Mouse (Mus musculus): ENCODE results near the gene Zfp654.
A peak's percentile ranks its signal among the peaks of the same experiment; 100 is the strongest.
"Not testable (repeated sequence)": the region's sequence is repeated elsewhere in the genome, so short reads cannot be mapped to it uniquely, and the experiment has no call there.

Zfp654 gene

GRCm38 (mm10) chr16:64851563-64852362 is at the start of gene Zfp654, which contains the start of gene Cggbp1:
Gene Zfp654 (minus strand): TSS chr16:64851652.
Gene Cggbp1 (plus strand): TSS chr16:64851996.
- peak; percentile 99 for DNase-seq (ENCODE audit: low spot score in 2 of 2)

- DNase-seq (ENCODE audit: low spot score in 2 of 2): no peak
These were observed 47.6 kb upstream of the Zfp654 start for GRCm38 (mm10) chr16:64899084-64899483.

GRCm38 (mm10) chr16:64889496-64889895 is 38.0 kb upstream of the Zfp654 start:
- DNase-seq (ENCODE audit: low spot score in 2 of 2): no peak

GRCm38 (mm10) chr16:64885547-64885946 is 34.1 kb upstream of the Zfp654 start:
- DNase-seq (ENCODE audit: low spot score in 2 of 2): no peak

GRCm38 (mm10) chr16:64885142-64885541 is 33.7 kb upstream of the Zfp654 start:
- DNase-seq (ENCODE audit: low spot score in 2 of 2): no peak

- DNase-seq (ENCODE audit: low spot score in 2 of 2): no peak
These were observed 33.0 kb upstream of the Zfp654 start for GRCm38 (mm10) chr16:64884420-64884838.

- no peak for DNase-seq (ENCODE audit: low spot score in 2 of 2)
These were observed 32.4 kb upstream of the Zfp654 start for GRCm38 (mm10) chr16:64883896-64884295.

- DNase-seq (ENCODE audit: low spot score in 2 of 2): no peak
These were observed 30.0 kb upstream of the Zfp654 start for GRCm38 (mm10) chr16:64881442-64881841.

GRCm38 (mm10) chr16:64880986-64881385 is 29.5 kb upstream of the Zfp654 start:
- DNase-seq (ENCODE audit: low spot score in 2 of 2): no peak

GRCm38 (mm10) chr16:64879735-64880134 is 28.3 kb upstream of the Zfp654 start:
- no peak for DNase-seq (ENCODE audit: low spot score in 2 of 2)

- no peak for DNase-seq (ENCODE audit: low spot score in 2 of 2)
These were observed 27.2 kb upstream of the Zfp654 start for GRCm38 (mm10) chr16:64878611-64879132.

- DNase-seq (ENCODE audit: low spot score in 2 of 2): no peak
These were observed 25.9 kb upstream of the Zfp654 start for GRCm38 (mm10) chr16:64877314-64877713.

- DNase-seq (ENCODE audit: low spot score in 2 of 2): no peak
These were observed 25.3 kb upstream of the Zfp654 start for GRCm38 (mm10) chr16:64876631-64877265.

- DNase-seq (ENCODE audit: low spot score in 2 of 2): no peak
These were observed 24.4 kb upstream of the Zfp654 start for GRCm38 (mm10) chr16:64875822-64876221.

GRCm38 (mm10) chr16:64875384-64875783 is 23.9 kb upstream of the Zfp654 start:
- no peak for DNase-seq (ENCODE audit: low spot score in 2 of 2)

- DNase-seq (ENCODE audit: low spot score in 2 of 2): peak; percentile 13 to 21
These were observed 22.2 kb upstream of the Zfp654 start for GRCm38 (mm10) chr16:64873416-64874305.

GRCm38 (mm10) chr16:64872841-64873240 is 21.4 kb upstream of the Zfp654 start:
- no peak for DNase-seq (ENCODE audit: low spot score in 2 of 2)

GRCm38 (mm10) chr16:64872296-64872695 is 20.8 kb upstream of the Zfp654 start:
- DNase-seq (ENCODE audit: low spot score in 2 of 2): no peak

- DNase-seq (ENCODE audit: low spot score in 2 of 2): no peak
These were observed 18.2 kb upstream of the Zfp654 start for GRCm38 (mm10) chr16:64869621-64870020.

GRCm38 (mm10) chr16:64868613-64869012 is 17.2 kb upstream of the Zfp654 start:
- DNase-seq (ENCODE audit: low spot score in 2 of 2): no peak

GRCm38 (mm10) chr16:64865841-64866240 is 14.4 kb upstream of the Zfp654 start:
- DNase-seq (ENCODE audit: low spot score in 2 of 2): not testable (repeated sequence)

- DNase-seq (ENCODE audit: low spot score in 2 of 2): no peak
These were observed 5.5 kb upstream of the Zfp654 start for GRCm38 (mm10) chr16:64856946-64857345.
